Mouse (Mus musculus): Measurements from ENCODE around the gene Zfp592.

DNA sequence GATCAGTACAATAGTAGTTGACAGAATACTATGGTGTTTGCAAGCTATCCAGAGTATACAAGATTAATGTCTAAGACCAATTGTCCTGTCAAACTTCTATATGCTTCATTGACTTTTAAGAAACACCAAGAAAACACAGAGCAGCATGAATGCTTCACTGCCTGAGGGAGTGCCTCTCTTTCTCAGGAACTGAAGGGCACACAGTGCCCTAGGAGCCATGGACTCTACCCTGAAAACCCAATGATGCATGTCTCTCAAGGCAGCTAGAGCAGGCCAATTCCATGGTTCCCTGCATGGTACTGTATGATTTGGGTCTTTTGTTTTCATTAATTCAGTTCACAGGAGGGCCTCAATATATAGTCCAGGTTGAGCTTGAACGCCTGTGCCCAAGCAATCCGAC, 39.2 kb upstream of the Zfp592 start:
- TF ChIP-seq CTCF (IDR thresholded peaks at IDR 0.05) (no peak), EP300 (IDR thresholded peaks at IDR 0.05) (no peak)

Data from lung, postnatal 0 days (tissue).